In genomic region chr6:30904911-30905310, GRCm38 (mm10) we compare ENCODE assay signal across 22 mouse cellular contexts.
"Had no signal": no experiment of that assay in that cellular context is flagged by ENCODE, and none has a peak within 500 bp of the region (broad histone marks: within the 10 kb centered on the region; RNA-seq: fewer than 3 reads in every experiment).

No protein-coding gene starts in this region.

- H3K36me3 ChIP-seq: heart, embryonic 13.5 days; heart, embryonic 15.5 days; hindbrain, embryonic 13.5 days; hindbrain, embryonic 15.5 days; kidney, embryonic 15.5 days; limb, embryonic 13.5 days; limb, embryonic 15.5 days; liver, embryonic 12.5 days had no signal

- H3K27me3 ChIP-seq: heart, embryonic 13.5 days; heart, embryonic 15.5 days; hindbrain, embryonic 13.5 days; hindbrain, embryonic 15.5 days; kidney, embryonic 15.5 days; limb, embryonic 13.5 days; limb, embryonic 15.5 days had no signal

- DNase-seq: gastrocnemius, postnatal 14 days; gastrocnemius, postnatal 36 days; heart, adult 11 months; heart, adult 2 months; heart, postnatal 14 days; heart, postnatal 36 days; kidney, adult 11 months; kidney, adult 2 months; kidney, adult 9 months; kidney, postnatal 14 days; kidney, postnatal 36 days; layer of hippocampus, adult 9-11 months; layer of hippocampus, postnatal 36 days; left cerebral cortex, postnatal 4 days had no signal
